Mouse (Mus musculus) limb, embryonic 13.5 days (tissue): ENCODE measurements around the gene Enpp3. TPM values are rescaled to one million over a fixed set of nuclear protein-coding genes. Genes with fewer than 3 reads are reported as not detected.

Experiments
- ATAC-seq: fragments of 200-750 bp; cut with Nextera tagmentation; 2 replicates; pipeline ENCODE4 v1.8.0; 2017; ENCODE audit warnings: low read depth, moderate number of reproducible peaks, moderate TSS enrichment; ENCODE audit not compliant: low FRiP score
- H3K27ac ChIP-seq: fragments of 300-500 bp; sonication (generic); 2 replicates; pipeline ENCODE4 v1.5.1; 2015; ENCODE audit warnings: inconsistent platforms, mild to moderate bottlenecking, moderate library complexity
- H3K27me3 ChIP-seq: fragments of 300-500 bp; sonication (generic); 2 replicates; pipeline ENCODE4 v1.6.1; 2015; ENCODE audit warnings: mild to moderate bottlenecking, inconsistent platforms
- H3K36me3 ChIP-seq: fragments of 300-500 bp; sonication (generic); 2 replicates; pipeline ENCODE4 v1.6.1; 2015; ENCODE audit warnings: inconsistent platforms, mild to moderate bottlenecking, moderate library complexity
- H3K4me1 ChIP-seq: fragments of 300-500 bp; sonication (generic); 2 replicates; pipeline ENCODE4 v1.6.1; 2015; ENCODE audit warnings: inconsistent platforms
- H3K4me2 ChIP-seq: fragments of 300-500 bp; sonication (generic); replicated peaks from 2 replicates; pipeline ENCODE4 v1.6.1; 2015; ENCODE audit warnings: inconsistent platforms, mild to moderate bottlenecking, moderate library complexity
- H3K4me3 ChIP-seq: fragments of 300-500 bp; sonication (generic); 2 replicates; pipeline ENCODE4 v1.5.1; 2015; ENCODE audit warnings: moderate library complexity, mild to moderate bottlenecking, inconsistent platforms
- H3K9ac ChIP-seq: fragments of 300-500 bp; sonication (generic); 2 replicates; pipeline ENCODE4 v1.6.1; 2015; ENCODE audit warnings: mild to moderate bottlenecking, inconsistent platforms
- H3K9me3 ChIP-seq: fragments of 300-500 bp; sonication (generic); 2 replicates; pipeline ENCODE4 v1.6.1; 2016; ENCODE audit warnings: inconsistent platforms
- WGBS: fragments of 180-500 bp; shearing (Covaris S2); methylation state at CpG from one replicate; pipeline ENCODE4 v1.1.7; 2015; 5-methylcytosine and 5-hydroxymethylcytosine counted together
- polyA plus RNA-seq: library from polyadenylated mRNA; unstranded; fragments of >200 nt; fragmentation: Nextera tagmentation; extraction: Ambion mirVana; gene quantifications from 2 replicates; pipeline ENCODE4 v1.2.1, GENCODE M21; 2015

Enpp3 gene
- polyA plus RNA-seq, 1 experiment from 2014 or later, result 8.1 TPM

- Histone ChIP-seq H3K27me3 (no peaks in the 10 kb centered on the region), H3K4me1 (peaks cover 23% of the 10 kb centered on the region)
- ATAC-seq, result no peak
Observed at GRCm38 (mm10) chr10:24832306-24832705, 10.3 kb downstream of the Enpp3 start.

GRCm38 (mm10) chr10:24831377-24832095, 11.1 kb downstream of the Enpp3 start:
- no peak overlapping the region for H3K27ac ChIP-seq
- ATAC-seq, result no peak
- H3K4me1 ChIP-seq, result peaks cover 21% of the 10 kb centered on the region
- no peak overlapping the region for H3K4me3 ChIP-seq
- WGBS, result 63% methylated on average over 15 of the region's 15 CpGs
- H3K36me3 ChIP-seq, result no peaks in the 10 kb centered on the region
- no peaks in the 10 kb centered on the region for H3K27me3 ChIP-seq
- no peak overlapping the region for H3K4me2 ChIP-seq
- H3K9me3 ChIP-seq, result no peaks in the 10 kb centered on the region
- no peak overlapping the region for H3K9ac ChIP-seq

More at GRCm38 (mm10) chr10:24832306-24832705, 10.3 kb downstream of the Enpp3 start:
- H3K9me3 ChIP-seq, result no peaks in the 10 kb centered on the region
- 64% methylated on average over 9 of the region's 9 CpGs for WGBS
- H3K4me2 ChIP-seq, result no peak overlapping the region
- no peak overlapping the region for H3K4me3 ChIP-seq
- no peak overlapping the region for H3K9ac ChIP-seq
- H3K27ac ChIP-seq, result no peak overlapping the region
- H3K36me3 ChIP-seq, result no peaks in the 10 kb centered on the region

DNA sequence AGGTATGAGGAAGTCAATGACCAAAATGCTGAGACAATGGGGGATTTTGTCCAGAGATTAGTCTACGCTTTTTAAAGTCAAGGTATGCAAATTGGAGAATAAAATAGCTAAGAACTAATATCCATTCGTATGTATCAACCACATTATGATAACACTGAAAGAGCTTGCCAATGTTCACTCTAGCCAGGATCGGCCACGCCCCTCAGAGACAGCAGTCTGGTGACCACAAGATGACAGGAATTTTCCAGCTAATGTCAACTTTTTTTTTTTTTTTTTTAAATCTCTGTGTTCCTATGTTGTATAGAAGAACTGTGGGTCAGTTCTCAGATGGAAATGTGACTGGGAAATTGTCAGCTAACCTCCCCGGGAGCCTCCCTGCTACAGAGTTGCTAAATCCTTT, 12.2 kb downstream of the Enpp3 start:
- WGBS, result 87% methylated on average over 5 of the region's 5 CpGs
- Histone ChIP-seq H3K4me3 (no peak overlapping the region), H3K9ac (no peak overlapping the region), H3K9me3 (no peaks in the 10 kb centered on the region), H3K36me3 (no peaks in the 10 kb centered on the region), H3K4me2 (no peak overlapping the region), H3K27ac (no peak overlapping the region), H3K4me1 (peaks cover 11% of the 10 kb centered on the region), H3K27me3 (no peaks in the 10 kb centered on the region)
- ATAC-seq, result no peak

- Histone ChIP-seq H3K27me3 (no peaks in the 10 kb centered on the region), H3K27ac (no peak overlapping the region), H3K4me3 (no peak overlapping the region), H3K9me3 (no peaks in the 10 kb centered on the region), H3K36me3 (no peaks in the 10 kb centered on the region), H3K4me1 (peaks cover 15% of the 10 kb centered on the region), H3K9ac (no peak overlapping the region), H3K4me2 (no peak overlapping the region)
- ATAC-seq, result no peak
- 92% methylated on average over 4 of the region's 4 CpGs for WGBS
Observed at GRCm38 (mm10) chr10:24828136-24828535, 14.5 kb downstream of the Enpp3 start.

DNA sequence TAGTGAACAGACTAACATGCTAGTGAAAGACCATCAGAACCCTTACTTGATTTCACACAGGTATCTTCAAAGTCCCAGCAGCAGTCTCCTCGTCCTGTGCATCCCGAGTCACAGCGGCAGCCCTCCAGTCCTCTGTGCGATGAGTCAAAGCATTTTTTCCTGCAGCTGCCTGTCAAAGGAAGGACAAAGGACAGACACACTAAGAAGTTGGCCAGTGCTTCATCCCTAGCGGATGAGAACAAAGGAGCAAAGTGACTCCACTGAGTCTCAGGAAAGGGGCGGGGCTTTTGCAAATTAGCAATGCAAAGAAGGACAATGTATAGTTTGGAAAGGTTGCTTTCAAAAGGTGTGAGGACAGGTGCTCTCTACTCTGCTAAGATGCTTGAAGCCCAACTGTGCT, 16.5 kb downstream of the Enpp3 start:
- WGBS, result 59% methylated on average over 6 of the region's 6 CpGs
- Histone ChIP-seq H3K27ac (no peak overlapping the region), H3K4me3 (no peak overlapping the region), H3K9ac (no peak overlapping the region), H3K9me3 (no peaks in the 10 kb centered on the region), H3K4me1 (peaks cover 15% of the 10 kb centered on the region), H3K27me3 (no peaks in the 10 kb centered on the region), H3K4me2 (no peak overlapping the region), H3K36me3 (no peaks in the 10 kb centered on the region)
- ATAC-seq, result no peak

GRCm38 (mm10) chr10:24825456-24826081, 17.1 kb downstream of the Enpp3 start:
- Histone ChIP-seq H3K9ac (no peak overlapping the region), H3K27me3 (no peaks in the 10 kb centered on the region), H3K9me3 (no peaks in the 10 kb centered on the region), H3K36me3 (no peaks in the 10 kb centered on the region), H3K4me3 (no peak overlapping the region), H3K27ac (no peak overlapping the region), H3K4me2 (no peak overlapping the region), H3K4me1 (peaks cover 15% of the 10 kb centered on the region)
- ATAC-seq, result no peak
- 91% methylated on average over 7 of the region's 7 CpGs for WGBS

DNA sequence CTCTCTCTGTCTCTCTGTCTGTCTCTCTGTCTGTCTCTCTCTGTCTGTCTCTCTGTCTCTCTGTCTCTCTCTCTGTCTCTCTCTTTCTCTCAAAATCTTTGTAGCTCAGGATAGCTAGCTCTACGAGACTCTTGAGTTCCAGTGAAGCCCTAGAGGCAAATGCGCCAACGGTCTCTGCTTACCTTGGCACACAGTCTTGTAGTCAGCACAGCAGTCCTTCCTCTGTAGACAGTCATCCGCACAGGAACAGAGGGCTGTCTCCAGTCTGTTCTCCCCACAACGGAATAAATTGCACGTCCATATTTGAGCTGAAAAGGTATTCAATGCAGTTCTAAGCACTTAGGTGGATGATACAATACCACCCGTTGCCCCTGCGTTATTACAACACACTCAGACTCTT, 18.0 kb downstream of the Enpp3 start:
- Histone ChIP-seq H3K9me3 (no peaks in the 10 kb centered on the region), H3K36me3 (no peaks in the 10 kb centered on the region), H3K4me1 (peaks cover 15% of the 10 kb centered on the region), H3K4me2 (no peak overlapping the region), H3K9ac (no peak overlapping the region), H3K27ac (no peak overlapping the region), H3K4me3 (no peak overlapping the region), H3K27me3 (no peaks in the 10 kb centered on the region)
- 88% methylated on average over 8 of the region's 8 CpGs for WGBS
- ATAC-seq, result no peak

GRCm38 (mm10) chr10:24823697-24824535, 18.7 kb downstream of the Enpp3 start:
- no peak overlapping the region; the same call in 1 of the 2 replicates for H3K27ac ChIP-seq
- H3K27me3 ChIP-seq, result no peaks in the 10 kb centered on the region
- 55% methylated on average over 16 of the region's 16 CpGs for WGBS
- H3K9ac ChIP-seq, result no peak overlapping the region
- peaks cover 15% of the 10 kb centered on the region for H3K4me1 ChIP-seq
- peak; percentile 32 for ATAC-seq
- no peaks in the 10 kb centered on the region for H3K9me3 ChIP-seq
- H3K4me2 ChIP-seq, result peak overlapping the region; percentile 15; the same call in 1 of the 2 replicates
- no peak overlapping the region for H3K4me3 ChIP-seq
- no peaks in the 10 kb centered on the region for H3K36me3 ChIP-seq

DNA sequence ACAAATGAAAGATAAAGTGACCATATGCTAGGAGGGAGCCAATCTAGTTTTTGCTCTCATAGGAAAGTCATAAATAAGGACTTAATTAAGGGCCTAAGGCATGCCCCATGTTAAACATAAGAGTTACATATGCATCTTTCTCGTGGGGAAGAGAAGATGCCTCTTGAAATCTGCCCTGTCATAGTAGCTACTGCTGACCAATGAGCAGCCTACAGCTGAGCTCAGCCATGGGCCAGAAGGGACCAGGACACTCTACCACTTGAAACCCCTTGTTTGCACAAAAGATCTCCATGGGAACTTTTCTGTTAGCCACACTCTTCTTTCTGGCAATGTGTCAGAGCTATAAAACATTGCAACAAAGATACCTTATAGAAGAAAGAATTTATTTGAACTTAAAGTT, 19.4 kb downstream of the Enpp3 start:
- Histone ChIP-seq H3K4me3 (no peak overlapping the region), H3K27ac (no peak overlapping the region; the same call in 1 of the 2 replicates), H3K9me3 (no peaks in the 10 kb centered on the region), H3K9ac (no peak overlapping the region), H3K36me3 (no peaks in the 10 kb centered on the region), H3K4me1 (peaks cover 15% of the 10 kb centered on the region), H3K27me3 (no peaks in the 10 kb centered on the region), H3K4me2 (0 out of 2 replicates have a peak overlapping the region, but pooled peaks have one; percentile 15)
- peak; percentile 69 for ATAC-seq
- WGBS, result 28% methylated on average over 1 of the region's 1 CpGs

- H3K27me3 ChIP-seq, result no peaks in the 10 kb centered on the region
- H3K9ac ChIP-seq, result no peak overlapping the region
- peaks cover 15% of the 10 kb centered on the region for H3K4me1 ChIP-seq
- H3K4me3 ChIP-seq, result no peak overlapping the region
- H3K9me3 ChIP-seq, result no peaks in the 10 kb centered on the region
- H3K36me3 ChIP-seq, result no peaks in the 10 kb centered on the region
- no peak overlapping the region for H3K27ac ChIP-seq
- H3K4me2 ChIP-seq, result no peak overlapping the region
- 50% methylated on average over 1 of the region's 1 CpGs for whole genome bisulfite sequencing
- no peak for ATAC-seq
Observed at GRCm38 (mm10) chr10:24822842-24823241, 19.8 kb downstream of the Enpp3 start.

- Histone ChIP-seq H3K27me3 (no peaks in the 10 kb centered on the region), H3K4me1 (peaks cover 15% of the 10 kb centered on the region), H3K27ac (peak overlapping the region; percentile 0; the same call in 1 of the 2 replicates), H3K36me3 (no peaks in the 10 kb centered on the region), H3K9ac (no peak overlapping the region), H3K4me3 (no peak overlapping the region), H3K4me2 (no peak overlapping the region), H3K9me3 (no peaks in the 10 kb centered on the region)
- no peak for ATAC-seq
- whole genome bisulfite sequencing, result 77% methylated on average over 4 of the region's 4 CpGs
Observed at GRCm38 (mm10) chr10:24821990-24822676, 20.5 kb downstream of the Enpp3 start.
